Mouse (Mus musculus) lung, embryonic 16.5 days (tissue): ENCODE measurements at regions not wholly inside any gene's neighbourhood (a gene's known extent, or its start where the extent isn't known, plus 50 kb on each side); places are given as distances from the start of the nearest gene placed in this dataset.

ENCODE experiments used
- ATAC-seq: fragments of 200-750 bp; cut with Nextera tagmentation; 2 replicates; pipeline ENCODE4 v1.8.0; 2017; ENCODE audit warnings: low read depth, mild to moderate bottlenecking, moderate library complexity
- H3K27ac ChIP-seq: fragments of 300-500 bp; sonication (generic); 2 replicates; pipeline ENCODE4 v1.5.1; 2014; ENCODE audit warnings: mild to moderate bottlenecking, control low read depth, low read length
- H3K27me3 ChIP-seq: fragments of 300-500 bp; sonication (generic); 2 replicates; pipeline ENCODE4 v1.6.1; 2014; ENCODE audit warnings: low read depth, low read length, mixed read lengths; ENCODE audit not compliant: control insufficient read depth, insufficient read depth
- H3K36me3 ChIP-seq: fragments of 300-500 bp; sonication (generic); 2 replicates; pipeline ENCODE4 v1.6.1; 2014; ENCODE audit warnings: low read length; ENCODE audit not compliant: control insufficient read depth, insufficient read depth
- H3K4me1 ChIP-seq: fragments of 300-500 bp; sonication (generic); replicated peaks from 2 replicates; pipeline ENCODE4 v1.6.1; 2014; ENCODE audit warnings: low read length, mixed read lengths; ENCODE audit not compliant: control insufficient read depth, insufficient read depth
- H3K4me2 ChIP-seq: fragments of 300-500 bp; sonication (generic); 2 replicates; pipeline ENCODE4 v1.6.1; 2014; ENCODE audit warnings: low read depth, low read length, control low read depth
- H3K4me3 ChIP-seq: fragments of 300-500 bp; sonication (generic); 2 replicates; pipeline ENCODE4 v1.5.1; 2014; ENCODE audit warnings: mild to moderate bottlenecking, low read length, control low read depth
- H3K9ac ChIP-seq: fragments of 300-500 bp; sonication (generic); 2 replicates; pipeline ENCODE4 v1.6.1; 2014; ENCODE audit warnings: low read length, control low read depth
- H3K9me3 ChIP-seq: fragments of 300-500 bp; sonication (generic); 2 replicates; pipeline ENCODE4 v1.6.1; 2016; ENCODE audit warnings: low read length; ENCODE audit not compliant: control insufficient read depth
- WGBS: fragments of 180-500 bp; shearing (Covaris S2); extraction: QIAGEN DNeasy Blood & Tissue Kit; methylation state at CpG from one replicate; pipeline ENCODE4 v1.1.7; 2014; 5-methylcytosine and 5-hydroxymethylcytosine counted together

- ATAC-seq, result peak; percentile 73; the same call in 1 of the 2 replicates
- WGBS, result 2% methylated on average over 2 of the region's 2 CpGs
- H3K27me3 ChIP-seq, result no peaks in the 10 kb centered on the region
Observed at GRCm38 (mm10) chr16:49278478-49278877, 221.2 kb downstream of the Myh15 start.

DNA sequence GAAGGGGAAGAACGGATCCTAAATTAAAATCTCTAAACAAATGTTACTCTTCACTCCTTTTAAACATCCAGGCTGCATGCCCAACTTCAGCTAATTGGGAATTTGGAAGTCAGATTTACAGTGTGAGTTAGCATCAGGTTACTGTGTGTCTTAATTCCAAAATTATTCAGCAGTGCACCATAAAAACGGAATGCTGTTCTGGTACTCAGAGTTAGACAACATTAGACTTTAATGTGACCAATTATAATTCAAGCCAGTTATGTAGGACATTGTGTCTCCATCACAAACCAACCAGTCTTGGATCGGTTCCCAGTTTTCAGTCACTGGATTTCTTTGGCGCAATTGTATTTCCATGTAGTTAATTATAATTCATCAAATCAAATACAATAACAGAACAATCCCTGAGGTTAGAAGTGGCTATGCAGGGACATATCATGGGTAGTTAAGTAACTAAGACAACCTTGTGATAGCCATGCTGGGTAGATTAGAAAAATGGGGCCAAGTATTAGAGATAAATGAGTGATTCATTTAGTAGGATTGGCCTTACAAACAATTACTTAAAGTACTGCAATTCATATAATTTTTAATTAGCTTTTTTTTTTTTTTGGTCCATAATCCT is 230.9 kb downstream of the Myh15 start:
- no peak overlapping the region for H3K4me3 ChIP-seq
- no peaks in the 10 kb centered on the region for H3K36me3 ChIP-seq
- no peaks in the 10 kb centered on the region for H3K27me3 ChIP-seq
- no peak for ATAC-seq
- H3K9me3 ChIP-seq, result no peaks in the 10 kb centered on the region
- 69% methylated on average over 4 of the region's 4 CpGs for WGBS
- H3K27ac ChIP-seq, result no peak overlapping the region
- H3K4me2 ChIP-seq, result no peak overlapping the region
- H3K9ac ChIP-seq, result no peak overlapping the region
- 0 out of 2 replicates have a peak, but pooled peaks cover 4% of the 10 kb centered on the region for H3K4me1 ChIP-seq

More at GRCm38 (mm10) chr16:49278478-49278877, 221.2 kb downstream of the Myh15 start:
- Histone ChIP-seq H3K27ac (no peak overlapping the region), H3K4me2 (no peak overlapping the region), H3K4me3 (no peak overlapping the region), H3K36me3 (no peaks in the 10 kb centered on the region), H3K4me1 (no peaks in the 10 kb centered on the region), H3K9ac (no peak overlapping the region), H3K9me3 (no peaks in the 10 kb centered on the region)

- Histone ChIP-seq H3K27me3 (no peaks in the 10 kb centered on the region), H3K27ac (no peak overlapping the region), H3K4me2 (no peak overlapping the region), H3K36me3 (no peaks in the 10 kb centered on the region), H3K9me3 (no peaks in the 10 kb centered on the region), H3K4me1 (0 out of 2 replicates have a peak, but pooled peaks cover 4% of the 10 kb centered on the region), H3K4me3 (no peak overlapping the region), H3K9ac (no peak overlapping the region)
- ATAC-seq, result no peak
- WGBS, result 79% methylated on average over 10 of the region's 10 CpGs
Observed at GRCm38 (mm10) chr16:49289200-49290079, 232.2 kb downstream of the Myh15 start.

- H3K4me2 ChIP-seq, result no peak overlapping the region
- H3K27me3 ChIP-seq, result no peaks in the 10 kb centered on the region
- WGBS, result 83% methylated on average over 6 of the region's 6 CpGs
- no peak overlapping the region for H3K4me3 ChIP-seq
- no peaks in the 10 kb centered on the region for H3K36me3 ChIP-seq
- no peak overlapping the region for H3K27ac ChIP-seq
- no peaks in the 10 kb centered on the region for H3K9me3 ChIP-seq
- H3K4me1 ChIP-seq, result no peaks in the 10 kb centered on the region
- no peak overlapping the region for H3K9ac ChIP-seq
- no peak for ATAC-seq
Observed at GRCm38 (mm10) chr16:49303612-49304307, 246.5 kb downstream of the Myh15 start.

GRCm38 (mm10) chr16:49304354-49304753 is 247.1 kb downstream of the Myh15 start:
- H3K9me3 ChIP-seq, result no peaks in the 10 kb centered on the region
- no peak for ATAC-seq
- WGBS, result 69% methylated on average over 2 of the region's 2 CpGs

DNA sequence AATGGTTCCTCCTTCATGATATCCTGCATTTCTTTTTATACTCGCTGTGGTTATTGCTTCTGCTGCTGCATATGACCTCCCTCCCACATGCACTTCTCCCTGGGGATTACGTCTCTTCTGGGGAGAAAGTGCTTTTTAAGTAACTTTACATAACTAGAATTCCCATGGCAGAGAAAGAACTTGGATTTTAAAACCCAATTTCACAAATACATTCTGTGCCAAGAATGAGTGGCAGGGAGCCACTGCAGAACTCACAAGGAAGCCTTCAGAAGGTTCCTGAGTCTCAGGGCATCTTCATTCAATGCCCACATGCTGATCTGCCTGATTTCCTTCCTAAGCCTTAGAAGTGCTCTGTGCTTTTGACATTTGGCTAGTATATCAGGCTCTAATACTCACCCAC is 259.8 kb downstream of the Myh15 start:
- Histone ChIP-seq H3K4me1 (no peaks in the 10 kb centered on the region), H3K27me3 (no peaks in the 10 kb centered on the region), H3K4me2 (no peak overlapping the region), H3K9me3 (no peaks in the 10 kb centered on the region), H3K27ac (no peak overlapping the region), H3K4me3 (no peak overlapping the region), H3K36me3 (no peaks in the 10 kb centered on the region), H3K9ac (no peak overlapping the region)
- 65% methylated on average over 2 of the region's 2 CpGs for WGBS
- no peak for ATAC-seq

More at GRCm38 (mm10) chr16:49304354-49304753, 247.1 kb downstream of the Myh15 start:
- no peak overlapping the region for H3K4me3 ChIP-seq
- no peaks in the 10 kb centered on the region for H3K4me1 ChIP-seq
- no peak overlapping the region for H3K27ac ChIP-seq
- no peaks in the 10 kb centered on the region for H3K36me3 ChIP-seq
- H3K4me2 ChIP-seq, result no peak overlapping the region
- H3K9ac ChIP-seq, result no peak overlapping the region
- H3K27me3 ChIP-seq, result no peaks in the 10 kb centered on the region

GRCm38 (mm10) chr16:49319047-49319678 is 261.9 kb downstream of the Myh15 start:
- H3K36me3 ChIP-seq, result no peaks in the 10 kb centered on the region
- no peaks in the 10 kb centered on the region for H3K27me3 ChIP-seq
- no peak overlapping the region for H3K9ac ChIP-seq
- no peak overlapping the region for H3K27ac ChIP-seq
- H3K4me1 ChIP-seq, result no peaks in the 10 kb centered on the region
- WGBS, result 73% methylated on average over 4 of the region's 4 CpGs
- H3K9me3 ChIP-seq, result no peaks in the 10 kb centered on the region
- no peak overlapping the region for H3K4me2 ChIP-seq
- H3K4me3 ChIP-seq, result no peak overlapping the region
- ATAC-seq, result no peak

GRCm38 (mm10) chr16:49319774-49320173 is 262.5 kb downstream of the Myh15 start:
- no peak overlapping the region for H3K27ac ChIP-seq
- H3K9me3 ChIP-seq, result no peaks in the 10 kb centered on the region
- H3K27me3 ChIP-seq, result no peaks in the 10 kb centered on the region
- H3K4me2 ChIP-seq, result no peak overlapping the region
- no peak overlapping the region for H3K4me3 ChIP-seq
- WGBS, result 80% methylated on average over 5 of the region's 5 CpGs
- no peak overlapping the region for H3K9ac ChIP-seq
- no peaks in the 10 kb centered on the region for H3K4me1 ChIP-seq
- no peaks in the 10 kb centered on the region for H3K36me3 ChIP-seq
- ATAC-seq, result no peak

DNA sequence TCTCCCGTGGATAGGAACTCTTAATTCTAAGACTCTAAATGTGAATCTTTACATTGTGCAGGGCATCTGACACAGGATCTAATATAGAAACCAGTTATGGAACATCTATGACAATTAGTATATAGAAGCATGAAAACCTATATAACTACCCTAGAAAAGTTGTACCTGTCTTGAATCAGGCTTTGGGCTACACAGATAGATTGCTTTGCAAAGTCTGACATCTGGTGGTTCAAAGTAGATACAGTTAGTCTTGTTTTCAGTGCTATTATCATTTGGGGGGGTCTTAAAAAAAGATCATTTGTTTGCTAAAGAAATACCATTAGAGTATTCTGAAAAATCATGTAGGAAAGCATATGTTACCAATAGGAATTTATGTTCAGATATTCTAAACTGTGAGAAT is 264.7 kb downstream of the Myh15 start:
- H3K4me3 ChIP-seq, result no peak overlapping the region
- H3K36me3 ChIP-seq, result no peaks in the 10 kb centered on the region
- 85% methylated on average over 1 of the region's 1 CpGs for WGBS
- no peaks in the 10 kb centered on the region for H3K4me1 ChIP-seq
- H3K4me2 ChIP-seq, result no peak overlapping the region
- H3K9ac ChIP-seq, result no peak overlapping the region
- ATAC-seq, result no peak
- no peaks in the 10 kb centered on the region for H3K9me3 ChIP-seq
- no peak overlapping the region for H3K27ac ChIP-seq
- no peaks in the 10 kb centered on the region for H3K27me3 ChIP-seq
